In the genomic region with DNA sequence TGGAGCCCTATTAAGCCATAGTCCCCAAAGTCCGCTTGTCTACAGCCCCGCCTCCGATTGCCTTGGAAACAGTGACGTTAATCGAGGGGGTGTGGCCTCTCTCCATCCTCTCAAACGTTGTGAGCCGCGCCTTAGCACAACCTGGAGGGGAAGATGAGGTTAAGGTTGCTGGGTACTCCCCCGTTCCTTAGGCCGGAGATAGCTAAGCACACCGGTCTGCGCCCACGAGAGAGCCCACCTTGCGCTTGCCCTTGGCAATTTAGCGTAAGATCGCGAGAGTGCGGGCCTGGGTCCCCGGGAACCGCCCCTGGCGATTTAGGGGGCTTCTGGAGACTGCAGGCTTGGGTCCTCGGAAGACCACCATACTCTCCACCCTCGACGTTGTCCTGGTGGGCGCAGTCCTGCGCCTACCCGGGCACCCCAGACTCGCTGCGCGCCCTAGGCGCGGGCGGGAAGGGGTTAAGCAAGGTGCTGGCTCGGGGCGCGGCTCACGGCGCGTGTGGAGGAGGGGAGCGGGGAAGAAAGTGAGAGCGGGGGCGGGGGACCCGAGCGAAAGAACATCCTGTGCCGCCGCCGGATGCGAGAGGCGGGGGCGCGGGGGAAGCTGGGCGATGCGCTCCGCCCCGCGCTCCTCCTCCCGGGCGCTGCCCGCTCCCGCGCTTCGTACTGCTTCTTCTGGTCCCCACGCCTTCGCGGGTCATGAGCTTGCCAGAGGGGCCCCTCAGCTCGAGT, we compare ENCODE assay signal across 8 mouse cellular contexts. TPM values are rescaled to one million over a fixed set of nuclear protein-coding genes. Genes with fewer than 3 reads are reported as not detected.
DNase-seq lines count a peak whose midpoint lies in the region; ATAC-seq and TF ChIP-seq lines count a peak whose summit lies in the region.

No protein-coding gene starts in this region.

- peak overlapping the region; percentile 97 for H3K4me2 ChIP-seq in forebrain, embryonic 12.5 days
- peak overlapping the region; percentile 98 for H3K4me2 ChIP-seq in heart, postnatal 0 days (ENCODE audit: low read depth, low read length)
- H3K4me2 ChIP-seq in liver, embryonic 14.5 days (ENCODE audit: low read depth), result peak overlapping the region; percentile 62
- peak overlapping the region; percentile 96 for H3K4me2 ChIP-seq in stomach, embryonic 15.5 days

- no peaks in the 10 kb centered on the region for H3K9me3 ChIP-seq in forebrain, embryonic 12.5 days
- no peaks in the 10 kb centered on the region for H3K9me3 ChIP-seq in heart, postnatal 0 days (replicated peaks; ENCODE audit: control insufficient read depth, low read length)
- H3K9me3 ChIP-seq in liver, embryonic 14.5 days (ENCODE audit: control insufficient read depth, low read length), result no peaks in the 10 kb centered on the region
- no peaks in the 10 kb centered on the region for H3K9me3 ChIP-seq in stomach, embryonic 15.5 days

- peak overlapping the region; percentile 81 for H3K27ac ChIP-seq in brown adipose tissue, adult 24 weeks (replicated peaks; ENCODE audit: low read depth, low read length)
- H3K27ac ChIP-seq in forebrain, embryonic 12.5 days, result peak overlapping the region; percentile 92
- peak overlapping the region; percentile 91 for H3K27ac ChIP-seq in heart, postnatal 0 days (ENCODE audit: low read depth)
- H3K27ac ChIP-seq in liver, embryonic 14.5 days, result no peak overlapping the region
- H3K27ac ChIP-seq in stomach, embryonic 15.5 days, result peak overlapping the region; percentile 89

- peak overlapping the region; percentile 68 for H3K4me3 ChIP-seq in brown adipose tissue, adult 24 weeks (ENCODE audit: insufficient read depth, low read depth, low read length)
- H3K4me3 ChIP-seq in forebrain, embryonic 12.5 days (replicated peaks), result peak overlapping the region; percentile 70
- H3K4me3 ChIP-seq in heart, postnatal 0 days (ENCODE audit: low read depth, low read length), result peak overlapping the region; percentile 67
- peak overlapping the region; percentile 45 to 60 for H3K4me3 ChIP-seq in liver, embryonic 14.5 days (ENCODE audit: insufficient read depth in 1 of 2, low read depth in 2 of 2, low read length in 2 of 2)
- peak overlapping the region; percentile 62 for H3K4me3 ChIP-seq in stomach, embryonic 15.5 days (replicated peaks)

- H3K4me1 ChIP-seq in brown adipose tissue, adult 24 weeks (ENCODE audit: control insufficient read depth, insufficient read depth, insufficient read length, low read length), result peaks cover 2% of the 10 kb centered on the region; the same call in 1 of the 2 replicates
- peaks cover 27% of the 10 kb centered on the region for H3K4me1 ChIP-seq in forebrain, embryonic 12.5 days
- H3K4me1 ChIP-seq in heart, postnatal 0 days (ENCODE audit: control insufficient read depth, insufficient read depth), result peaks cover 17% of the 10 kb centered on the region
- H3K4me1 ChIP-seq in liver, embryonic 14.5 days (replicated peaks; ENCODE audit: control insufficient read depth in 2 of 2, insufficient read depth in 2 of 2, low read length in 1 of 2), result peaks cover 0 to 16% of the 10 kb centered on the region in 2 experiments; a peak in 2 of 4 replicates
- H3K4me1 ChIP-seq in stomach, embryonic 15.5 days, result peaks cover 38% of the 10 kb centered on the region

- H3K27me3 ChIP-seq in forebrain, embryonic 12.5 days, result peaks cover 48% of the 10 kb centered on the region
- H3K27me3 ChIP-seq in heart, postnatal 0 days (ENCODE audit: control insufficient read depth, insufficient read depth, low read length), result no peaks in the 10 kb centered on the region
- peaks cover 16% of the 10 kb centered on the region for H3K27me3 ChIP-seq in liver, embryonic 14.5 days (ENCODE audit: control insufficient read depth, insufficient read depth, low read length)
- no peaks in the 10 kb centered on the region for H3K27me3 ChIP-seq in stomach, embryonic 15.5 days (replicated peaks)

- no peaks in the 10 kb centered on the region for H3K36me3 ChIP-seq in forebrain, embryonic 12.5 days (replicated peaks)
- no peaks in the 10 kb centered on the region for H3K36me3 ChIP-seq in heart, postnatal 0 days (replicated peaks; ENCODE audit: control insufficient read depth, insufficient read depth, low read length)
- H3K36me3 ChIP-seq in liver, embryonic 14.5 days (replicated peaks; ENCODE audit: control insufficient read depth, insufficient read depth, low read depth), result no peaks in the 10 kb centered on the region
- no peaks in the 10 kb centered on the region for H3K36me3 ChIP-seq in stomach, embryonic 15.5 days

- DNase-seq in heart, postnatal 0 days (ENCODE audit: low spot score), result peak; percentile 94
- DNase-seq in kidney, postnatal 36 days, result peak; percentile 97 to 98
- peak; percentile 44 to 51 (median 47) for DNase-seq in liver, embryonic 14.5 days (ENCODE audit: low read depth in 3 of 3, low spot score in 3 of 3)
- peak; percentile 87 for DNase-seq in neural tube, embryonic 10.5 days (ENCODE audit: extremely low spot score, low spot score)

- TF ChIP-seq CTCF in heart, postnatal 0 days (IDR thresholded peaks at IDR 0.05; ENCODE audit: low read depth), result no peak
- TF ChIP-seq CTCF in liver, embryonic 14.5 days (IDR thresholded peaks at IDR 0.05; ENCODE audit: low read depth), result no peak

- ATAC-seq in CD4-positive, CD25-positive, alpha-beta regulatory T cell, adult 4 months, result peak; percentile 73
- ATAC-seq in forebrain, embryonic 12.5 days (ENCODE audit: low FRiP score), result peak; percentile 84
- peak; percentile 82 for ATAC-seq in heart, postnatal 0 days (ENCODE audit: insufficient read depth, low read depth)
- peak; percentile 70 for ATAC-seq in liver, embryonic 14.5 days (ENCODE audit: insufficient read depth)
- peak; percentile 75 for ATAC-seq in stomach, embryonic 15.5 days (ENCODE audit: insufficient read depth, low FRiP score, low read depth)

- peak; percentile 98 for TF ChIP-seq EP300 in heart, postnatal 0 days (IDR thresholded peaks at IDR 0.05; ENCODE audit: low read depth)
- no peak for TF ChIP-seq EP300 in liver, embryonic 14.5 days (IDR thresholded peaks at IDR 0.05; ENCODE audit: low read depth)

- WGBS in forebrain, embryonic 12.5 days, result 0% methylated on average over 58 of the region's 66 CpGs
- under 1% methylated on average over 55 of the region's 66 CpGs for WGBS in heart, postnatal 0 days
- under 1% methylated on average over 59 of the region's 66 CpGs for whole genome bisulfite sequencing in liver, embryonic 14.5 days (ENCODE audit: insufficient replicate concordance)
- WGBS in stomach, embryonic 15.5 days, result under 1% methylated on average over 49 of the region's 66 CpGs

- peak overlapping the region; percentile 76 for H3K9ac ChIP-seq in forebrain, embryonic 12.5 days
- H3K9ac ChIP-seq in heart, postnatal 0 days (replicated peaks; ENCODE audit: low read depth, low read length), result peak overlapping the region; percentile 65
- H3K9ac ChIP-seq in liver, embryonic 14.5 days (replicated peaks), result no peak overlapping the region
- peak overlapping the region; percentile 29; the same call in 1 of the 2 replicates for H3K9ac ChIP-seq in stomach, embryonic 15.5 days

RNA-seq across cellular contexts. Expression of gene Fkbp5, which starts 5.5 kb away (rescaled TPM):
- polyA plus RNA-seq in CD4-positive, CD25-positive, alpha-beta regulatory T cell, adult 4 months (2017; shearing (Covaris generic)), result 10 to 100 TPM; 17.4 to 17.8 TPM
- 3.9 and 4.1 TPM in 2 replicates for polyA plus RNA-seq in brown adipose tissue, adult 24 weeks (2012; ENCODE audit: insufficient read depth, insufficient read length, missing spikeins)
- 34.9 and 37.4 TPM in 2 replicates for polyA plus RNA-seq in forebrain, embryonic 12.5 days (2016; fragmentation: Nextera tagmentation; extraction: Ambion mirVana)
- total RNA-seq in heart, postnatal 0 days (2014; rRNA removed; ENCODE audit: low replicate concordance), result 19.4 and 37.3 TPM in 2 replicates
- 7.6 and 8.3 TPM in 2 replicates for polyA plus RNA-seq in heart, postnatal 0 days (2015; fragmentation: Nextera tagmentation; extraction: Ambion mirVana)
- polyA plus RNA-seq in liver, embryonic 14.5 days (2012; rRNA removed), result 5.3 and 7.3 TPM in 2 replicates
- polyA plus RNA-seq in liver, embryonic 14.5 days (2014; fragmentation: Nextera tagmentation; extraction: Ambion mirVana), result 3.5 and 3.6 TPM in 2 replicates
- polyA plus RNA-seq in stomach, embryonic 15.5 days (2015; fragmentation: Nextera tagmentation; extraction: Ambion mirVana), result 24.1 and 24.6 TPM in 2 replicates

RNA-seq across cellular contexts. Expression of gene Armc12, which starts 7.8 kb away (rescaled TPM):
- polyA plus RNA-seq in CD4-positive, CD25-positive, alpha-beta regulatory T cell, adult 4 months (2017; shearing (Covaris generic)), result not detected
- polyA plus RNA-seq in brown adipose tissue, adult 24 weeks (2012; ENCODE audit: insufficient read depth, insufficient read length, missing spikeins), result not detected in 2 replicates
- polyA plus RNA-seq in forebrain, embryonic 12.5 days (2016; fragmentation: Nextera tagmentation; extraction: Ambion mirVana), result not detected in 2 replicates
- not detected in 2 replicates for total RNA-seq in heart, postnatal 0 days (2014; rRNA removed; ENCODE audit: low replicate concordance)
- polyA plus RNA-seq in heart, postnatal 0 days (2015; fragmentation: Nextera tagmentation; extraction: Ambion mirVana), result not detected in 2 replicates
- polyA plus RNA-seq in liver, embryonic 14.5 days (2012; rRNA removed), result 0.03 TPM in 1 of 2 replicates, not detected in the other
- polyA plus RNA-seq in liver, embryonic 14.5 days (2014; fragmentation: Nextera tagmentation; extraction: Ambion mirVana), result not detected in 2 replicates
- not detected in 2 replicates for polyA plus RNA-seq in stomach, embryonic 15.5 days (2015; fragmentation: Nextera tagmentation; extraction: Ambion mirVana)

RNA-seq across cellular contexts. Expression of gene Clpsl2, which starts 26.4 kb away (rescaled TPM):
- not detected for polyA plus RNA-seq in CD4-positive, CD25-positive, alpha-beta regulatory T cell, adult 4 months (2017; shearing (Covaris generic))
- polyA plus RNA-seq in brown adipose tissue, adult 24 weeks (2012; ENCODE audit: insufficient read depth, insufficient read length, missing spikeins), result not detected in 2 replicates
- not detected in 2 replicates for polyA plus RNA-seq in forebrain, embryonic 12.5 days (2016; fragmentation: Nextera tagmentation; extraction: Ambion mirVana)
- total RNA-seq in heart, postnatal 0 days (2014; rRNA removed; ENCODE audit: low replicate concordance), result not detected in 2 replicates
- polyA plus RNA-seq in heart, postnatal 0 days (2015; fragmentation: Nextera tagmentation; extraction: Ambion mirVana), result not detected in 2 replicates
- polyA plus RNA-seq in liver, embryonic 14.5 days (2012; rRNA removed), result not detected in 2 replicates
- polyA plus RNA-seq in liver, embryonic 14.5 days (2014; fragmentation: Nextera tagmentation; extraction: Ambion mirVana), result not detected in 2 replicates
- not detected in 2 replicates for polyA plus RNA-seq in stomach, embryonic 15.5 days (2015; fragmentation: Nextera tagmentation; extraction: Ambion mirVana)

RNA-seq across cellular contexts. Expression of gene Clps, which starts 37.8 kb away (rescaled TPM):
- polyA plus RNA-seq in CD4-positive, CD25-positive, alpha-beta regulatory T cell, adult 4 months (2017; shearing (Covaris generic)), result not detected
- polyA plus RNA-seq in brown adipose tissue, adult 24 weeks (2012; ENCODE audit: insufficient read depth, insufficient read length, missing spikeins), result not detected in 2 replicates
- not detected in 2 replicates for polyA plus RNA-seq in forebrain, embryonic 12.5 days (2016; fragmentation: Nextera tagmentation; extraction: Ambion mirVana)
- total RNA-seq in heart, postnatal 0 days (2014; rRNA removed; ENCODE audit: low replicate concordance), result not detected in 2 replicates
- not detected in 2 replicates for polyA plus RNA-seq in heart, postnatal 0 days (2015; fragmentation: Nextera tagmentation; extraction: Ambion mirVana)
- polyA plus RNA-seq in liver, embryonic 14.5 days (2012; rRNA removed), result 1.2 and 3.3 TPM in 2 replicates
- 2.9 and 3.7 TPM in 2 replicates for polyA plus RNA-seq in liver, embryonic 14.5 days (2014; fragmentation: Nextera tagmentation; extraction: Ambion mirVana)
- 3,221 and 3,572 TPM in 2 replicates for polyA plus RNA-seq in stomach, embryonic 15.5 days (2015; fragmentation: Nextera tagmentation; extraction: Ambion mirVana)

RNA-seq across cellular contexts. Expression of gene Lhfpl5, which starts 52.7 kb away (rescaled TPM):
- polyA plus RNA-seq in CD4-positive, CD25-positive, alpha-beta regulatory T cell, adult 4 months (2017; shearing (Covaris generic)), result 1 to 10 TPM; 1.1 to 1.3 TPM
- not detected in 2 replicates for polyA plus RNA-seq in brown adipose tissue, adult 24 weeks (2012; ENCODE audit: insufficient read depth, insufficient read length, missing spikeins)
- 1.3 and 1.5 TPM in 2 replicates for polyA plus RNA-seq in forebrain, embryonic 12.5 days (2016; fragmentation: Nextera tagmentation; extraction: Ambion mirVana)
- not detected in 2 replicates for total RNA-seq in heart, postnatal 0 days (2014; rRNA removed; ENCODE audit: low replicate concordance)
- polyA plus RNA-seq in heart, postnatal 0 days (2015; fragmentation: Nextera tagmentation; extraction: Ambion mirVana), result 0.07 and 0.10 TPM in 2 replicates
- polyA plus RNA-seq in liver, embryonic 14.5 days (2012; rRNA removed), result not detected in 2 replicates
- not detected in 2 replicates for polyA plus RNA-seq in liver, embryonic 14.5 days (2014; fragmentation: Nextera tagmentation; extraction: Ambion mirVana)
- polyA plus RNA-seq in stomach, embryonic 15.5 days (2015; fragmentation: Nextera tagmentation; extraction: Ambion mirVana), result 0.85 and 1.0 TPM in 2 replicates

Comparison
In these comparisons a context has a peak if more than half of its experiments do, and no peak if none do; other contexts are left out.
1. DNase-seq: peak in every context shown above with its lines; median percentile 98 in kidney, postnatal 36 days; 94 in heart, postnatal 0 days; 87 in neural tube, embryonic 10.5 days; 47 in liver, embryonic 14.5 days.